Mouse (Mus musculus): ENCODE measurements around the gene Rprd1b.

- no peak for TF ChIP-seq CTCF (IDR thresholded peaks at IDR 0.05; ENCODE audit: low read depth)
- no peak for TF ChIP-seq EP300 (IDR thresholded peaks at IDR 0.05; ENCODE audit: low read depth)
Observed at GRCm38 (mm10) chr2:158046186-158046585, 17.9 kb downstream of the Rprd1b start.
